Mouse (Mus musculus): Measurements from ENCODE around the gene Cmah.

The Cmah gene

DNA sequence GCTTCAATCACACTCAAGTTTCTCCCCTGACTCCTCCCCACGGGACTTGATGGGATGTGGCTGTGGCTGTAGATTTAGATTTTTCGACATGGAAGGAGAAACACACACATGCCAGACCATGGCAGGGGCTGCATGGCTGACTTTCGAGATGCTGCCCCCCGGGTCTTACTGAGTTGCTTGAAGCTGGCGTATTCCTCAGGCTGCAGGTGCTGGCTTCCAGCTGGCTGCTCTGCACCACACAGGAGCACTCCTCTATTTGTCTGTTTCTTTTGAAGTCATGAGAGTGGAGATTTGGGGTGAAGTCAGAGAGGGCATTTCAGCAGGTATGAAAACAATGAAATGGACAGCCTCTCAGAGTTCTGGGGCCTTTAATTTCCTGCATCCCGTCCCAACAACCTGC is 180.0 kb downstream of the Cmah start:
- intact Hi-C loops (cut with DNase I), result no loop called here

DNA sequence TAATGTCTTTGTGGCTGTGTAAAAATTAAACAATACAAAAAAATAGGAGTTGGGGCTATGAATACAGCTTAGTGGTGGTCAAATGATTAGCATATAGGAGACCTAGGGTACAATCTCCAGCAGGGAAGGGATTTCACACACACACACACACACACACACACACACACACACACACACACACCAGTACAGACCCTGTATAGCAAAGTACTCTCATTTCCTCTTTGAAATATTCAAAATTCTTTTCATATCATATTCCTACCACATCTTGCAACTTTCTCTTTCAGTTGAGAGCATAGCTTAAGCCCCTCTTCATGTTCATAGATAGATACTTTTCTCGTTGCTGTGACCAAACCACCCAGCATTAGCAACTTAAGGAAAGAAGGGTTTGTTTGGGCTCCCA is 181.7 kb downstream of the Cmah start:
- intact Hi-C loops (cut with DNase I), result no loop called here

DNA sequence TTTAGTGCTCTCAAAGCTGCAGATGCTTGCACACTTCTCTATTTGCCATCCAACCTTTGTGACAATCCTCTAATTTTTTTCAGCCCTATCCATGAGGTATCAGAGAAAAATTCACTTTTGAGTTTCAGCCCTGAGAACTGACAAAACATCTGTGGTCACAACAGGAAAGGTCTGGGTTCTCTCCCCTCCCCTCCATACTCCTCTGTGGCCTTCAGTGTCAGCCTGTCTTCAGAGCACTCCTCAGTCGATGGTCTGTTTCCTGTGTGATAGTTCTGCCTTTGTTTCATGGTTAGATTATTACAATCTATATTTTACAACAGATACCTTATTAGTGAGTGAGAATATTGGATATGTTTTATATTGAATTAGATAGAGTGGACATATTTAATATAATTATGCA is 184.2 kb downstream of the Cmah start:
- intact Hi-C loops (cut with DNase I), result no loop called here

DNA sequence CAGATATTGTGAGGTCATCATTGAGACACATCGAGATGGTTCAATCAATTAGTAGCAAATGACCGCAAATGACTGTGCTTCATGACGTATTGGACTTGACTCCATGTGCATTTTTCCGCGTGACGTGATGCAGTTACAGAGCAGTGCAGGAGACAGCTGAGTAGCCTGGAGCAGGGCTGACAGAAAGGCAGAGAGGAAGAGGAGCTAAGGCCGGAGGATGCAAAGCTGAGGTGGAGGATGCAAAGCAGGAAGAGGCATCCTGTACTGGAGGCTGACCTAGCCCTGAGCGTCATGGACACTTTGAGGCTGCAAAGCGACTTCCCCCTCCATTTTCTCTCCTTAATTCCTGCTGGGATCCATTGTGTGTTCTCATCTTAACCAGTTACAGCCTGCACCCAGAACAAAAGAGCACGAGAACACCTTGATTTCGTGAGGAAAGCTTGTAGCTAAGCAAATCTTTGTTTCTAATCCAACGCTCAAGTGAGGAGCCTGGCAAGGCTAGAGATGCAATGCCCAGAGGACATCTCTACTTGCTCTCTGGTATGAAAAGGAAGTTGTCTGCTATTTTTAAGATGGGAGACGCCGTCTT is 184.8 kb downstream of the Cmah start:
- intact Hi-C loops (cut with DNase I), result no loop called here

DNA sequence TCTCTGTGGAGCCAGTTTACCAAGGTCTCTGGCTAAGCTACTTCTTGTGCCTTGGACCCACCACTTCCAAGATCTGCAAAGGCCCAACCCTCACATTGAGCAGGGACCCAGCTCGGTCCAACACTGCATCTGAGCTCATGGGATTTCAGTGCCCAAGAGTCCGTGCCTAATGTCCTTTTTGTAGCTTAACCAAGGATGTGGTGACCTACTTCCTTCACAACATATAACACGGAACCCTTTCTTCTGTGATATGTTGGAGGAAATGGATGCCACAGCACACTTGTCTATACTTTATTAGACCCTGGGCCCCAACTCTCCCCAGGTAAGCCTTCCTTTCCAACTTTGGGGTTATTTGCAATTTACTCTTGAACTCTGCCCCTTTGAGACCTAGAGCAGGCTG is 186.5 kb downstream of the Cmah start:
- intact Hi-C loops (cut with DNase I), result no loop called here

DNA sequence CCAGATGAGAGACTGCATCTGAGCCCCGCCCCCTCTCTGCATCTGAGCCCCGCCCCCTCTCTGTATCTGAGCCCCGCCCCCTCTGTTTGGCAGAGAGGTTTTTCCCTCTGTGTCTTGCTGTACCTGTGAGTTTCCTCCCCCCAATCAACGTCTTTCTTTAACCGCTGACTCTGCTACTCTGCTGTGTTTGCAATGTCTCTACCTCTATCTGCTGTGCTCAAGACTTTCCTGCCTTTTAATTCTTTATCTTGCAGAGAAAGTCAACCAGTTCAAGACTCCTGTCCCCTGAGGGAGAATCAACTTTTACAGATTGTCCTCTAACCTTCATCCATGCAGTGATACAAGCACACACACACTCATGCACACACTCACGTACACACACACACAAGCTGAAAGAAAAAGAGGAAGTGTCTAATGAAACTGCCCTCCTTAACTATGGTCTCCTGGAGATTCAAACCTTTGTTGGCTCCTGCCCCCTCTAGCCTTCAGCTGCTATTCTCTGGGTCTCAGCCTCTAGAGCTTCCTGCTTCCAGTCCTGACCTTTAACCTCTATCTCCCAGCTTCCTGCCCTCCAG is 188.0 kb downstream of the Cmah start:
- intact Hi-C loops (cut with DNase I), result no loop called here

DNA sequence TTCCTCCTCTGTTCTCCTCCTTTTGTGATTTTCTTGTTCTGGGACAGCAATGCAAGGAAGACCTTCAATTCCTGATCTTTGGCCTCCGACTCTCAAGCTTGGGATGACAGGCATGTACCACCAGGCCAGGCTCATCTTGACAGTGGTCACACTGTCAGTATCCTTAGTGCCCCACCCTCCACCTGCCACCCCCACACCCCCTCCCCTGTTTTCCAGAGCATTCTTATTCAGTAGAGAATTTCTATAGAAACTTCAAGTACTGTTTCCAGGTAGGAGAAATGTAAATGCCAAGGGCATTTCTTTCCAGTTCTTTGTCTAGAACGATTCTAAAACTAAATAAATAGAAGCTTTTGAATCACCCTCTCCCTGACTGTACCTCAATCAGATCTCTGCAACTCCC is 190.6 kb downstream of the Cmah start:
- intact Hi-C loops (cut with DNase I), result loop anchor here (2.0 kb wide), 2 partner anchors 99 to 169 kb away; no protein-coding TSS in a partner anchor

DNA sequence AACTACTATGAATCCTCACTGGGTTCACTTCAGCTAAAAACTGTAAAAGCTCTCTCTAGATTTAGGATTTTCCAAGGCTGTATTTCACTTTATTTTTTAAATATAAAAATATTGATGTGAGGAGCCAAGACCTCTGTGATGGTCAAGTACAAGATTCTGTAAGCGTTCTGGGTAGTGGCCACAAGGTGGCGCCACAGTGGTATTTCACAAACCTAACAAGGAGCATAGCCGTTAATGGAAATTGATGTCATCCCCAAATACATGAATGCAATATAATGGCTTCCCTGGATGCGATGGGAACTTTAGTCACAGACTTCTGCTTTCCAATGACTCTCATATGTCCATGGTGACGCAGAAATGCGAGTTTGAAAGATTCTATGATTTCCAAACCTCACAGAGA is 191.7 kb downstream of the Cmah start:
- intact Hi-C loops (cut with DNase I), result loop anchor here (2.0 kb wide), 2 partner anchors 98 to 168 kb away; no protein-coding TSS in a partner anchor

DNA sequence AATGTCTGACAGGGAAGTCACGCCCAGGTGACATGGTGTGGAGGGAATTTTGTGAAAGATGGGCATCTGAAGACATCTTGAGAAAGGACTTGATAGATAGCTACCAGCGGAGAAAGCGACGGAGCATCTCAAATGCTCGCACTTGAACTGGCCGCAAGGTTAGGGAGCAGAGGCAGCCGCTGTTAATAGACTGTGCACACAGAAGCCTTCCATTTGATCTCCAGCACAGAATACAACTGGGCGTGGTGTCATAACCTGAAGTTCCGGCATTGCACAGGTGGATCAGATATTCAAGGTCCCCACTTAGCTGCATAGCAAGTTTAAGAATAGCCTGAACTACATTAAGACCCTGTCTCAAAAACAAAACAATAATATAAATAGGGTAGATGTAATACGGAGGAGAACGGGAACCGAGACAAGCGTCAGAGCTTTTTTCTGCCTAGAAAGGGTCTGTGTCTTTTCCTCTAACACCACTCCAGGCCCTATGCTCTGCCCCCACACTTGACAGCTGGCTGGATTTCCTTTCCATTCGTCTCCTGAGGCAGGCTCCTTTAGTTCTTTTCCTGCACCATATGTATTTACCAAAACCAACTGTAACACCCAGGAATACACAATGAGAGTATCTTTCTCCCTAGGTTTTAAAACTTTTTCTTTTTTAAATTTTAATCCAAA is 192.9 kb downstream of the Cmah start:
- intact Hi-C loops (cut with DNase I), result loop anchor here (2.0 kb wide), 2 partner anchors 97 to 167 kb away; no protein-coding TSS in a partner anchor

DNA sequence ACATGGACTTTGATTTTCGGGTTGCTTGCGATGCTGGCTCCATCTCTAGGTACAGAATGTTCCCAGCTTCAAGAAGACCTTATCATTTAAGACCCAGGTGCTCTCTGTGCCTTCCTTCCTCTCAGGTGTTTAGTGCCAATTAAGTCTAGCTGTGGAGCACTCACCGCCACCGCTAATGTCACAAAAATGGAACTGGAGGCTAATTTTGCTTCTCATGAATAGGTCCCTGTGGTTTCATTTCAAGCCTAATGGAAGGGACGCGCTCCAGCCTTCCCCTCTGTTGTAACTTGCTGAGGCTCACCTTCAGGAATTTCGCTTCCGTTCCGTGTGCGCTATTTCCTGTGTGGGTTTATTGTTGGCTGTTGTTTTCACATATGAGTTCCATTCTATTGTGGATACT is 193.6 kb downstream of the Cmah start:
- intact Hi-C loops (cut with DNase I), result no loop called here

DNA sequence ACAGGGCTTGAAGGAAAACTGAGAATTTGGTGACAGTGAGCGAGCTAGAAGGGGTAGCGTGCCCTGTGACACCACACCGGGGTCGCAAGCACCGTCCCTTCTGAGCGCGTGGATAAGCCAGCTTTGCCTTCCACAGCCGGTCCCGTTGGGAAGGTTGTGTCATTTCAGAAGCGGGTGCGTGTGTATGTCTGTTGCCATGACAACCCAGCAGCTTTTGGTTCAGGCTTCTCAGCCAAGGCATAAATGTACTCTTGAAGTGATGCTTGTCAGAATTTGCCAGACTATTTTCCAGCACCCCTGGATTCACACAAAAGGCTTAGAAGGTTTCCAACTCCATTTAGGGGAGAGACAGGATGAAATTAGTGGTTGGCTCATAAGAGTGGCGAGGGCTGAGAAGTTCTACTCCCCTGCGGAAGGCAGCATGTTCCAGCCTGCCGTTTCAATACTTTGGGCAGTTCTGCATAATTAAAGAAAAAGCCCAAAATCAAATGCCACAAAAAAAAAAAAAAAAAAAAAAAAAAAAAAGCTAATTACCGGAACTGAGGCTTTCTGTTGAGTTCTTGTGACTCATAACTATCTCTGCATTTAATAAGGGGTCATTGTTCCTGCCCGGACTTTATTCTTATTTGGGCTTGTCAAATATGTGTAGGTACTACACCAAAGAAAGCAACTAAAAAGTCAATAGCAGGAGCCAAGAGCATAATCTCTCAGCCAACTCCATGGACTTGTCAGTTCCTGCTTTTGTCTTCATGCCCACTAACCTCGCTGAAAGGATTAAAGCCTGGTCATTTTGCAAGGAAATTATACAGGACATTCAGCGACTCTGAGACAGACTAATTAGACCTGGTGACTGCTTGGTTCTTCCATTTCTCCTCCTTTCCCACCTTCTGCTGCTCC is 194.5 kb downstream of the Cmah start:
- intact Hi-C loops (cut with DNase I), result no loop called here

DNA sequence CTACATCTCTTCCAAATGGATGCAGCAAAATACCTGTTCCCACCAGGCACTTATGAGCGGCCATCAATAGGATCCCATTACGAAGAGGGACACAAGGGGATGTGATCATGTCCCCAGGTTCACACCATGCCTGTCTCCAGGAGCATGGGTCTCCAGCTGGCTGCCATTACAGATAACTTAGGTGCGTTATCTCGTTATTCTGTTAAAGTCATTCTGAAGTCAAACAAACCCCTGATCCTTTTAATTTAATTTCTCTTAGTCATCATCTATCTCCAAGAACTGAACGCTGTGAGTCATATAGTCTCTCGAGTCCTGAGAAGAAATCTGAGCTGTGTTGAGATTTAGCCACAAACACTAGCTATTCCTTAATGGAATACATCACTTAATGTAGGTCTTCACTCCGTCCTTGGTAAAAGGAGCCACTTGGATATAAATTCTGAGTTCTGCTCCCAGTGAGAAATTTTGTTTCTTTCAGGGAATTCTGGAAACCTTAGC is 195.2 kb downstream of the Cmah start:
- intact Hi-C loops (cut with DNase I), result no loop called here

DNA sequence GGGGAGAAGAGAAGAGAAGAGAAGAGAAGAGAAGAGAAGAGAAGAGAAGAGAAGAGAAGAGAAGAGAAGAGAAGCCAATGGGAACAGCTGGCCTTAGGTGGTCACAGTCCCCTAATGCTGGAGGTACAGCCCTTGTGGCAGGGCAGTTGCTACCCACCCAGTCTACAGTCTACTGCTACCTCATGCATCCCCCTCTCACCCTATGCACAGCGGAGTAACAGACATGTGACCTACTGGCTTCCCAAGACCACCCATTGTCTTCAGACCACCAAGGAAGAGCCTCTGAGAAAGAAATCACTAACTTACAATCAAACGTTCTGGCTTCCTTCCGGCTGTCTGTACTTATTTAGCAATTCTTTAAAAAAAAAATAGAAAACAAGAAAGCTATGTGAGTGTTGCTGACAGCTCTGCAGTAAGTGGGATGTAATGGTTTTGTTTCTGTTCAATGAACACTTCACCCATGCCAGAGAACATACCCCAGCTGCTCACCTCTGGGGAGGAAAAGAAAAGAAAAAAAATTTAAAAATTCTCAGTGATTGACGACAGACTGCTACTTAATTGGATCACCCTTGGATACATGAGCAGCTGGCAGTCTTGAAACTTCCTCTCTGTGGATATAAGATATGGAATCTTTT is 196.5 kb downstream of the Cmah start:
- intact Hi-C loops (cut with DNase I), result no loop called here

DNA sequence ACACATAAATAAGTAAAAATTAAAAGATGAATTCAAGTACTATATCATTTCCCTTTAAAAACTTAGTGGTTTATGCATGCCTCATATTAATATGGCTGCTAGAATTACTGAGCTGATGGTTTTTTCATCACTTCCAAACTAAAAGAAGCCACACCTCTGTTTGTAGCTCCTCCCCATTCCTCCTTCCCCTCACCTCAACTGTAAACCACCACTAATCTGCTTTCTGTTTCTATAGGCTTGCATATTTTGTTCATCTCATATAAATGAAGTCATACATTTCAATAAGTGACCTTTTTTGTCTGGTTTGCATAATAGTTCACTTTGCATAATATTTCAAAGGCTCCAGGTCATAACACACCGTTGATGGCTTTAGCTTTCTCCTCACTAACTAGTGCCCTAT is 197.3 kb downstream of the Cmah start:
- intact Hi-C loops (cut with DNase I), result no loop called here

DNA sequence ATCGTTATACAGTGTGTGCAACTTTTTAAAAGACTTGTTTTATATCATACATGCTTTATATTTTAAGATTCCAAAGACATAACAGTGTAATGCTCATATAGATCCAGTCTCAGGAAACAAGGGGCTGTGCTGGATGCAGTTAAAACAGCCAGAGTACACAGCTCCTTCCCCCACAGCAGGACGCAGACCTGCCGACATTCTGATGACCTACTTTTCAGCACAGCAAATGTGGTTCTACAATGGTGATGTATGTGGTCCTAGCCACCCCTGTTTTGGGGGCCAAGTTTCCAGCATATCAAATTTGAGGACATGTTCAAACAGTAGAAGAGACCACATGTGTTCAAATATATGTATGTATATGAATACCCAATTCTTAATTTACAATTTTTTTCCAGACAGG is 198.3 kb downstream of the Cmah start:
- intact Hi-C loops (cut with DNase I), result no loop called here

DNA sequence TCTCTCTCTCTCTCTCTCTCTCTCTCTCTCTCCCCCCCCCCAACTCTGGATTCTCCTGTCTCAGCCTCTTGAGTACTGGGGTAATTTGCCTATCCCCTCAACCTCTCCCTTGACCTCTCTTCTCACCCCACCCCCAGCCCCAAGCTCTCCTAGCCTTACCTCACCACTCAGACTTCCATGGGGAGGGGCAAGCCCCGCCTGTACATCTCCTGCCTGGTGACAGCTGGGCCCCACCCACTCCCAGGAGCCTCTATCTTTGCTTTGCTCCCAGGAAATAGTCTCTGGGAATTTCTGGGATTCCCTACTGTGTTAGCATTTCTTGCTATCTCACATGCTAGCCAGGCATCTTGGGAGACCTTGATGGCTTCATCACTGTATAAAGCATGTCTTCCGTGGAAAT is 199.7 kb downstream of the Cmah start:
- intact Hi-C loops (cut with DNase I), result no loop called here
